Mouse (Mus musculus) CD4-positive, CD25-positive, alpha-beta regulatory T cell, adult 4 months (primary cell): ENCODE results near the gene Myh7b. TPM values are rescaled to one million over a fixed set of nuclear protein-coding genes. Genes with fewer than 3 reads are reported as not detected.

Source experiments
- ATAC-seq: one replicate; pipeline ENCODE4 v1.8.0; 2017
- polyA plus RNA-seq, 2 experiments: library from polyadenylated mRNA; unstranded; fragments of 100-300 nt; shearing (Covaris generic); gene quantifications; one replicate each; pipeline ENCODE4 v1.2.1; 2017

Gene Myh7b
- not detected for polyA plus RNA-seq

GRCm38 (mm10) chr2:155610978-155611377 lies at the start of gene Myh7b:
Myh7b (plus strand) TSS chr2:155611212.
- ATAC-seq = no peak

- no peak for ATAC-seq
These were observed 48.8 kb upstream of the Myh7b start for GRCm38 (mm10) chr2:155562209-155562608.

- no peak for ATAC-seq
These were observed 48.1 kb upstream of the Myh7b start for GRCm38 (mm10) chr2:155562934-155563333.

- no peak for ATAC-seq
These were observed 43.3 kb upstream of the Myh7b start for GRCm38 (mm10) chr2:155567751-155568150.

- ATAC-seq = no peak
These were observed 41.7 kb upstream of the Myh7b start for GRCm38 (mm10) chr2:155569223-155569807.

GRCm38 (mm10) chr2:155573001-155573400 lies 38.0 kb upstream of the Myh7b start:
- no peak for ATAC-seq

GRCm38 (mm10) chr2:155573996-155574395 lies 37.0 kb upstream of the Myh7b start:
- no peak for ATAC-seq

- ATAC-seq = no peak
These were observed 36.3 kb upstream of the Myh7b start for GRCm38 (mm10) chr2:155574700-155575099.

- no peak for ATAC-seq
These were observed 34.4 kb upstream of the Myh7b start for GRCm38 (mm10) chr2:155576656-155577055.

GRCm38 (mm10) chr2:155580331-155580730 lies 30.7 kb upstream of the Myh7b start:
- ATAC-seq = no peak

- ATAC-seq = no peak
These were observed 28.5 kb upstream of the Myh7b start for GRCm38 (mm10) chr2:155582384-155582995.

- ATAC-seq = no peak
These were observed 28.0 kb upstream of the Myh7b start for GRCm38 (mm10) chr2:155582996-155583395.

- peak; percentile 72 for ATAC-seq
These were observed 27.0 kb upstream of the Myh7b start for GRCm38 (mm10) chr2:155583927-155584530.

GRCm38 (mm10) chr2:155585082-155585481 lies 25.9 kb upstream of the Myh7b start:
- no peak for ATAC-seq

- ATAC-seq = no peak
These were observed 25.5 kb upstream of the Myh7b start for GRCm38 (mm10) chr2:155585486-155585885.

- ATAC-seq = no peak
These were observed 22.9 kb upstream of the Myh7b start for GRCm38 (mm10) chr2:155588136-155588535.

GRCm38 (mm10) chr2:155589521-155589920 lies 21.5 kb upstream of the Myh7b start:
- ATAC-seq = no peak

GRCm38 (mm10) chr2:155590876-155591275 lies 20.1 kb upstream of the Myh7b start:
- ATAC-seq = no peak

- no peak for ATAC-seq
These were observed 19.3 kb upstream of the Myh7b start for GRCm38 (mm10) chr2:155591676-155592075.

GRCm38 (mm10) chr2:155592137-155592853 lies 18.7 kb upstream of the Myh7b start, which contains the start of gene Gss:
Gss (minus strand) TSS chr2:155592810.
- peak; percentile 92 for ATAC-seq

GRCm38 (mm10) chr2:155592854-155593283 lies 18.1 kb upstream of the Myh7b start:
- peak; percentile 66 for ATAC-seq

- ATAC-seq = no peak
These were observed 15.5 kb upstream of the Myh7b start for GRCm38 (mm10) chr2:155595516-155595915.

GRCm38 (mm10) chr2:155603707-155604106 lies 7.3 kb upstream of the Myh7b start:
- ATAC-seq = no peak
